Comparison of ENCODE assay signal across 19 mouse cellular contexts in genomic region chr2:68975286-68975685, GRCm38 (mm10).
DNase-seq lines count a peak whose midpoint lies in the region; ATAC-seq and TF ChIP-seq lines count a peak whose summit lies in the region.
"Had no signal": no experiment of that assay in that cellular context is flagged by ENCODE, and none has a peak within 500 bp of the region (broad histone marks: within the 10 kb centered on the region; RNA-seq: fewer than 3 reads in every experiment).

No protein-coding gene starts in this region.

- peak overlapping the region; percentile 4; the same call in 1 of the 2 replicates for H3K27ac ChIP-seq in liver, embryonic 13.5 days
- H3K27ac ChIP-seq in liver, embryonic 11.5 days (ENCODE audit: low read depth, low read length): no peak overlapping the region; the same call in none of the 2 replicates
- H3K27ac ChIP-seq in limb, embryonic 14.5 days (replicated peaks; ENCODE audit: low read depth, low read length): 0 out of 2 replicates have a peak overlapping the region, but pooled peaks have one; percentile 29
- H3K27ac ChIP-seq: embryonic facial prominence, embryonic 13.5 days; heart, embryonic 13.5 days; hindbrain, postnatal 0 days; midbrain, embryonic 12.5 days; neural tube, embryonic 15.5 days had no signal

- DNase-seq in liver, embryonic 13.5 days: no peak
- DNase-seq in liver, embryonic 11.5 days (ENCODE audit: low spot score): no peak
- DNase-seq in cerebellum, adult 18-20 months: peak; percentile 67 to 82
- peak; percentile 66 to 71 for DNase-seq in cerebellum, postnatal 36 days
- no peak for DNase-seq in limb, embryonic 14.5 days (ENCODE audit: low spot score)
- no peak for DNase-seq in adrenal gland, postnatal 14 days
- DNase-seq in embryo, embryonic 10.5 days (ENCODE audit: low spot score): no peak
- DNase-seq in heart, postnatal 14 days: no peak
- DNase-seq: kidney, adult 2 months; kidney, postnatal 25 days; lung, adult 18-20 months; lung, postnatal 36 days; thymus, postnatal 14 days had no signal

- no peaks in the 10 kb centered on the region for H3K9me3 ChIP-seq in liver, embryonic 13.5 days (replicated peaks)
- H3K9me3 ChIP-seq in liver, embryonic 11.5 days (ENCODE audit: control insufficient read depth, low read length): peaks cover under 1% of the 10 kb centered on the region; the same call in 1 of the 2 replicates
- H3K9me3 ChIP-seq in limb, embryonic 14.5 days (ENCODE audit: control insufficient read depth, low read length): peaks cover 2% of the 10 kb centered on the region

- H3K4me3 ChIP-seq in liver, embryonic 13.5 days (replicated peaks): no peak overlapping the region
- H3K4me3 ChIP-seq in liver, embryonic 11.5 days (ENCODE audit: low read depth, low read length): no peak overlapping the region
- H3K4me3 ChIP-seq in limb, embryonic 14.5 days (replicated peaks; ENCODE audit: low read length): no peak overlapping the region
- H3K4me3 ChIP-seq: embryonic facial prominence, embryonic 13.5 days; heart, embryonic 13.5 days; midbrain, embryonic 12.5 days; myocyte; neural tube, embryonic 15.5 days had no signal

- no peaks in the 10 kb centered on the region for H3K27me3 ChIP-seq in liver, embryonic 13.5 days
- H3K27me3 ChIP-seq in liver, embryonic 11.5 days (replicated peaks; ENCODE audit: control insufficient read depth, insufficient read depth, low read length): no peaks in the 10 kb centered on the region
- no peaks in the 10 kb centered on the region for H3K27me3 ChIP-seq in limb, embryonic 14.5 days (ENCODE audit: control insufficient read depth, insufficient read depth, low read length)
- H3K27me3 ChIP-seq: embryonic facial prominence, embryonic 13.5 days; heart, embryonic 13.5 days; midbrain, embryonic 12.5 days; neural tube, embryonic 15.5 days had no signal

- 0 out of 2 replicates have a peak, but pooled peaks cover under 1% of the 10 kb centered on the region for H3K36me3 ChIP-seq in liver, embryonic 13.5 days
- peaks cover under 1% of the 10 kb centered on the region; the same call in 1 of the 2 replicates for H3K36me3 ChIP-seq in liver, embryonic 11.5 days (ENCODE audit: control insufficient read depth, insufficient read depth, low read length)
- no peaks in the 10 kb centered on the region for H3K36me3 ChIP-seq in limb, embryonic 14.5 days (ENCODE audit: control insufficient read depth, insufficient read depth, low read length)
- H3K36me3 ChIP-seq: midbrain, embryonic 12.5 days; neural tube, embryonic 15.5 days had no signal

- intact Hi-C loops in heart, postnatal 14 days (cut with DNase I): no loop called here

- no peak for TF ChIP-seq POLR2A in limb, embryonic 14.5 days (IDR thresholded peaks at IDR 0.05; ENCODE audit: borderline replicate concordance, extremely low read depth, insufficient read depth, insufficient read length)

- 57% methylated on average over 6 of the region's 6 CpGs for WGBS in liver, embryonic 13.5 days (ENCODE audit: insufficient replicate concordance)
- 81% methylated on average over 6 of the region's 6 CpGs for WGBS in liver, embryonic 11.5 days
- WGBS in limb, embryonic 14.5 days: 25% methylated on average over 6 of the region's 6 CpGs

- ATAC-seq in liver, embryonic 13.5 days (ENCODE audit: low read depth): no peak
- no peak for ATAC-seq in liver, embryonic 11.5 days (replicated peaks; ENCODE audit: low FRiP score)
- ATAC-seq in limb, embryonic 14.5 days (ENCODE audit: low FRiP score, low read depth): peak; percentile 74
- ATAC-seq: hindbrain, postnatal 0 days had no signal

- peaks cover 40% of the 10 kb centered on the region for H3K4me1 ChIP-seq in liver, embryonic 13.5 days (replicated peaks)
- H3K4me1 ChIP-seq in liver, embryonic 11.5 days (replicated peaks; ENCODE audit: control insufficient read depth, insufficient read depth, low read length): peaks cover 27% of the 10 kb centered on the region
- H3K4me1 ChIP-seq in limb, embryonic 14.5 days (ENCODE audit: control insufficient read depth, insufficient read depth, low read length): peaks cover 21% of the 10 kb centered on the region
- H3K4me1 ChIP-seq: midbrain, embryonic 12.5 days had no signal

- no peak overlapping the region for H3K4me2 ChIP-seq in liver, embryonic 13.5 days
- no peak overlapping the region for H3K4me2 ChIP-seq in liver, embryonic 11.5 days
- H3K4me2 ChIP-seq in limb, embryonic 14.5 days (replicated peaks; ENCODE audit: low read depth, low read length, severe bottlenecking): 0 out of 2 replicates have a peak overlapping the region, but pooled peaks have one; percentile 5
- H3K4me2 ChIP-seq: embryonic facial prominence, embryonic 13.5 days; heart, embryonic 13.5 days; midbrain, embryonic 12.5 days; neural tube, embryonic 15.5 days had no signal

- no peak overlapping the region for H3K9ac ChIP-seq in liver, embryonic 13.5 days
- H3K9ac ChIP-seq in liver, embryonic 11.5 days (ENCODE audit: low read depth, low read length): no peak overlapping the region
- no peak overlapping the region for H3K9ac ChIP-seq in limb, embryonic 14.5 days (ENCODE audit: low read depth, low read length, severe bottlenecking)
- H3K9ac ChIP-seq: embryonic facial prominence, embryonic 13.5 days; heart, embryonic 13.5 days; midbrain, embryonic 12.5 days; neural tube, embryonic 15.5 days had no signal

Comparison
In these comparisons a context has a peak if more than half of its experiments do, and no peak if none do; other contexts are left out.
1. DNase-seq: peak in cerebellum, adult 18-20 months (2 of 2) and cerebellum, postnatal 36 days (2 of 2); none in liver, embryonic 13.5 days (single experiment), liver, embryonic 11.5 days (single experiment), limb, embryonic 14.5 days (single experiment), adrenal gland, postnatal 14 days (single experiment), embryo, embryonic 10.5 days (single experiment) and heart, postnatal 14 days (0 of 2).